Mouse (Mus musculus) pancreas, adult 10 weeks (tissue): ENCODE measurements around the gene Muc1. TPM values are rescaled to one million over a fixed set of nuclear protein-coding genes. Genes with fewer than 3 reads are reported as not detected.

Experiments
- polyA plus RNA-seq: library from polyadenylated mRNA; stranded (reverse); fragments of 350-450 nt; fragmentation: Illumina TruSeq; extraction: RNeasy Lipid Tissue Mini Kit (QIAGEN cat#74804); gene quantifications from one replicate; pipeline ENCODE4 v1.2.3, GENCODE M21; 2015; ENCODE audit warnings: low read depth, low replicate concordance; ENCODE audit not compliant: insufficient read depth

The Muc1 gene
- polyA plus RNA-seq: 71.5 TPM

GRCm38 (mm10) chr3:89228836-89229235 lies at the start of gene Muc1:
Gene Muc1, plus strand, starts transcription at chr3:89229057.

GRCm38 (mm10) chr3:89183058-89183958 lies 45.5 kb upstream of the Muc1 start, which contains the start of gene Fam189b:
Gene Fam189b, plus strand, starts transcription at chr3:89183143.

GRCm38 (mm10) chr3:89202253-89203141 lies 26.4 kb upstream of the Muc1 start, which contains the start of gene Gba:
Gene Gba, plus strand, starts transcription at chr3:89202928.

DNA sequence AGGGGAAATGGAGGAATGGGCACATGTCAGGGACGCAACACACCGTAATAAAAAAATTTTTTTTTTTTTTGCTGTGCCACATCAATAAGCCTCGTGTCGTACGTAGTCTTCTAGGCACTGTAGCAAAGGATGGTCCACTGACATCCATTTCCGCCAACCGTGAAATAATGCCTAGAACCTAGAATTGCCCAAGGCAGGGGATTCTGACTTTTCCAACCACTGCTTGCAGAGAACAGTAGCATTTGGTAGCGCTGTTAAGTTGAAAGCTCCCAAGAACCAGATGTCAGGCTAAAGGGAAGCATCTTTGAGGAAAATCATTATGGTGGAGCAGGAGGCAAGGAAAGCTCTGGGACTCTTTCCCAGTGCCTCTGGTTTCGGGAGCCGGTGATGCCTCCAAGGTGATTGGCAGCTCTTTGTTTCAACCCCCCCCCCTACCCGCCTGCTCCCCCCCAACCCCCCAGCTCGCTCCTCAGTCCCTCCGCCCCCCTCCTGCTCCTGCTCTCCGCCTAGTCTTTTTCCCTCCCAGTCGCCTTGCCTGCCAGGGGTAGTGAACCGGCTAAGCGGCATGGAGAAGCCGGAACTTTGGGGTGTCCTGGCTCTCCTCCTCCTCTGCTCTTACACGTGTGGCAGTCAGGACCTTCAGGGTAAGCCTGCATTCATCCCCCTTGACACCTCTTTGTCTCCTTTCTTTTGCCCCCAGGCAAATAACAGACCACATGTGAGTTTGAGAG lies 14.0 kb upstream of the Muc1 start, which contains the start of gene Thbs3:
Gene Thbs3 (plus strand): TSS at position 500 of the 731 bp plus-strand sequence.

DNA sequence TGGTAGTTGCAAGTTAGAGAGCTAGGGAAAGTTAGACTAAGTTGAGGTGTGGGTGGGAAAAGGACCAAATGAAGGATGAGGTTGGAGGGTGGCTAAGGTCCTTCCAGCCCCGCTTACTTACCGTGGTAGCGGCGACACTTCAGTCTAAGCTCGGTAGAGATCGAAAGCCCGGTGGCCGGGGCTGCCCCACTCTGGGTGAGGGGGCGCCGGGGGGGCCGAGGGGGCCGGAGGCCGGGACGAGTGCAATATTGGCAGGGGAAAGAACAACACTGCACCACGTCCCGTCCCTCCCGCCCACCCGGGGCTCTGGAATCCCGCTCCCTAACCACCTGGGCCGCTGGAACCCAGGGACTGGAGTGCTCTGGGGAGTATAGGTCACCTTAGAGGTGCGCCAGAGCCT lies 2.0 kb upstream of the Muc1 start, which contains the start of gene Mtx1:
Gene Mtx1 (minus strand): TSS at position 189 of the 400 bp plus-strand sequence.

GRCm38 (mm10) chr3:89245688-89246171 lies 16.9 kb downstream of the Muc1 start, which contains the start of gene Krtcap2:
Gene Krtcap2, plus strand, starts transcription at chr3:89245966.

GRCm38 (mm10) chr3:89246261-89247100 lies 17.6 kb downstream of the Muc1 start, which contains the start of gene Trim46:
Gene Trim46, minus strand, starts transcription at chr3:89246309.

DNA sequence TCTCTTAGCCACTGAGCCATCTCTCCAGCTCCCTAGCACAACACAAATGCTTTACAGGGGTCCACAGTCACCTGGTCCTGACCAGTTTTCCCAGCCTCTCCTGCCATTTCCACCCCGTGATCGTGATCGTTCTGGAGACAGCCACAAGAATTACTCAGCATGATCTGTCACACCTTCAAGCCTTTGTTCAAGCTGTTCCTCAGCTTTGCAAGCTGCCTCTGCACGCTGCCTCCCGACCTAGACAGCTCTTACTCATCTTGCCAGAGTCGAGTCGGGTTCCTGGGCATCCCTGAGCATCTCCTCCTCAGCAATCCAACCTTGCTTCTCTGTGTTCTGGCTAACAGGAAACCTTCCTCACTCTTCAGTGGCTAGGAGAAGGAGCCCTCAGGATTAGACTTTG lies 30.2 kb downstream of the Muc1 start, which contains the start of gene Dpm3:
Gene Dpm3 (plus strand): TSS at position 283 of the 400 bp plus-strand sequence.

DNA sequence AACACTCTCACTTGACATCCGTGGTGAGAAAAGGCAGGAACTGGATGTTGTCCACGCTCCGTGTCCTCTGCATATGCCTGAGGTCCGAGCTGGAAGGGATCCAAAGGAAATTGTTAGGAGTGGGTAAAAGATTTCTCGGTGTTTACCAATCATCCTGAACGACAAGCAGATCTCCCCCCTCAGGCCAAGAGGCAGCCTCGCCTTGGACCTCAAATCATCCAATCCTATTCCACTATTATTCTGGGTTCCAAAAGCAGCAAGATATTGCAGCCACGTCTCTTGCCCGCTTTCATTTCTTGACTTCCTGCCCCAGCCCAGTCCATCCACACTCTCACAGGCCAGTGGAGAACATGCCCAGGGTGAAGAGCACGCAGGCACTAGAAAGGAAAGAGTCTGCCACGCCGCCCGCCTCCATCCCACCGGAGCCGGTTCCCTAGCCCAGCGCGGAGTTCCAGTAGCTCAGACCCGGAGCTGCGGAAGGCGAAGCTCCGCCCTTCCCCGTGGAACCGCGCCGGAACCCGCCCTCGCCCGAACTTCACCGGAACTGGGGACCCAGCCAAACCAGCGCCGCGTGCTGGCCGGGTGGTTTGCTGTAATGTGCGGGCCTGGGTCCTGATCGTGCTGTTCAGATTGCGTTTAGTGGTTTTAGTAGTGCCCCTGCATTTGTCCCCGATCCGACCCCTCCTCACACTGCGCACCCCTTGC lies 41.3 kb downstream of the Muc1 start, which contains the start of gene Slc50a1:
Gene Slc50a1 (minus strand): TSS at position 520 of the 705 bp plus-strand sequence.

GRCm38 (mm10) chr3:89280606-89281511 lies 52.0 kb downstream of the Muc1 start, which contains the start of gene Efna1:
Gene Efna1, minus strand, starts transcription at chr3:89281142.

Other genes starting within 250 kb of the Muc1 start
- 11.2 TPM for gene Rusc1, start 135.7 kb upstream of the Muc1 start, polyA plus RNA-seq
- not detected for gene Gm43738, start 128.0 kb upstream of the Muc1 start, polyA plus RNA-seq
- gene Fdps, start 127.1 kb upstream of the Muc1 start, polyA plus RNA-seq: 15.9 TPM
- 1.7 TPM for gene Pklr, start 92.9 kb upstream of the Muc1 start, polyA plus RNA-seq
- 1.8 TPM for gene Hcn3, start 68.9 kb upstream of the Muc1 start, polyA plus RNA-seq
- 30.4 TPM for gene Clk2, start 64.3 kb upstream of the Muc1 start, polyA plus RNA-seq
- 15.8 TPM for gene Scamp3, start 51.6 kb upstream of the Muc1 start, polyA plus RNA-seq
- 5.7 TPM for gene Fam189b, start 45.9 kb upstream of the Muc1 start, polyA plus RNA-seq
- 18.0 TPM for gene Gba, start 26.1 kb upstream of the Muc1 start, polyA plus RNA-seq
- 20.7 TPM for gene Thbs3, start 13.9 kb upstream of the Muc1 start, polyA plus RNA-seq
- gene Mtx1, start 2.0 kb upstream of the Muc1 start, polyA plus RNA-seq: 31.8 TPM
- 94.1 TPM for gene Krtcap2, start 16.9 kb downstream of the Muc1 start, polyA plus RNA-seq
- 2.9 TPM for gene Trim46, start 17.3 kb downstream of the Muc1 start, polyA plus RNA-seq
- 46.0 TPM for gene Dpm3, start 30.3 kb downstream of the Muc1 start, polyA plus RNA-seq
- gene Slc50a1, start 41.5 kb downstream of the Muc1 start, polyA plus RNA-seq: 48.2 TPM
- gene Efna1, start 52.1 kb downstream of the Muc1 start, polyA plus RNA-seq: 15.3 TPM
- not detected for gene Efna3, start 93.9 kb downstream of the Muc1 start, polyA plus RNA-seq
- 0.52 TPM for gene Efna4, start 109.0 kb downstream of the Muc1 start, polyA plus RNA-seq
- 66.8 TPM for gene Adam15, start 120.9 kb downstream of the Muc1 start, polyA plus RNA-seq
- gene Dcst2, start 132.9 kb downstream of the Muc1 start, polyA plus RNA-seq: not detected
- not detected for gene Dcst1, start 136.2 kb downstream of the Muc1 start, polyA plus RNA-seq
- 9.6 TPM for gene Zbtb7b, start 165.7 kb downstream of the Muc1 start, polyA plus RNA-seq
- gene Lenep, start 173.7 kb downstream of the Muc1 start, polyA plus RNA-seq: 0.83 TPM
- 5.6 TPM for gene Flad1, start 182.8 kb downstream of the Muc1 start, polyA plus RNA-seq
- gene Cks1b, start 189.3 kb downstream of the Muc1 start, polyA plus RNA-seq: 5.7 TPM
- gene Shc1, start 189.4 kb downstream of the Muc1 start, polyA plus RNA-seq: 14.1 TPM
- gene Pygo2, start 201.2 kb downstream of the Muc1 start, polyA plus RNA-seq: 15.3 TPM
- gene Pbxip1, start 207.6 kb downstream of the Muc1 start, polyA plus RNA-seq: 14.1 TPM
- 5.8 TPM for gene Pmvk, start 225.5 kb downstream of the Muc1 start, polyA plus RNA-seq